Mouse (Mus musculus): ENCODE measurements around the gene Il16. TPM values are rescaled to one million over a fixed set of nuclear protein-coding genes. Genes with fewer than 3 reads are reported as not detected.

The Il16 gene
- polyA plus RNA-seq, 1 experiment from 2014 or later, result 3.1 TPM

GRCm38 (mm10) chr7:83626557-83627257 lies 118.8 kb downstream of the Il16 start:
- Histone ChIP-seq H3K4me1 (replicated peaks; ENCODE audit: insufficient read depth, low read length) (peaks cover 6% of the 10 kb centered on the region), H3K9me3 (replicated peaks; ENCODE audit: low read length) (no peaks in the 10 kb centered on the region), H3K9ac (ENCODE audit: low read depth, low read length) (no peak overlapping the region), H3K27me3 (ENCODE audit: insufficient read depth, low read length) (no peaks in the 10 kb centered on the region), H3K4me2 (ENCODE audit: low read length) (no peak overlapping the region), H3K4me3 (replicated peaks; ENCODE audit: low read depth, low read length) (no peak overlapping the region), H3K27ac (no peak overlapping the region), H3K36me3 (ENCODE audit: insufficient read depth, low read length) (no peaks in the 10 kb centered on the region)
- WGBS, result 57% methylated on average over 8 of the region's 8 CpGs
- no peak for DNase-seq (ENCODE audit: low spot score)
- ATAC-seq (replicated peaks; ENCODE audit: low FRiP score, low read depth), result no peak
- no peak for TF ChIP-seq CTCF (IDR thresholded peaks at IDR 0.05; ENCODE audit: low read depth)

GRCm38 (mm10) chr7:83624065-83624464 lies 121.5 kb downstream of the Il16 start:
- Histone ChIP-seq H3K4me1 (replicated peaks; ENCODE audit: insufficient read depth, low read length) (no peaks in the 10 kb centered on the region), H3K27me3 (ENCODE audit: insufficient read depth, low read length) (no peaks in the 10 kb centered on the region), H3K27ac (no peak overlapping the region), H3K4me3 (replicated peaks; ENCODE audit: low read depth, low read length) (no peak overlapping the region), H3K4me2 (ENCODE audit: low read length) (no peak overlapping the region), H3K9me3 (replicated peaks; ENCODE audit: low read length) (no peaks in the 10 kb centered on the region), H3K36me3 (ENCODE audit: insufficient read depth, low read length) (no peaks in the 10 kb centered on the region), H3K9ac (ENCODE audit: low read depth, low read length) (no peak overlapping the region)
- no peak for ATAC-seq (replicated peaks; ENCODE audit: low FRiP score, low read depth)
- WGBS, result 75% methylated on average over 1 of the region's 1 CpGs
- TF ChIP-seq CTCF (IDR thresholded peaks at IDR 0.05; ENCODE audit: low read depth), result no peak
- no peak for DNase-seq (ENCODE audit: low spot score)

DNA sequence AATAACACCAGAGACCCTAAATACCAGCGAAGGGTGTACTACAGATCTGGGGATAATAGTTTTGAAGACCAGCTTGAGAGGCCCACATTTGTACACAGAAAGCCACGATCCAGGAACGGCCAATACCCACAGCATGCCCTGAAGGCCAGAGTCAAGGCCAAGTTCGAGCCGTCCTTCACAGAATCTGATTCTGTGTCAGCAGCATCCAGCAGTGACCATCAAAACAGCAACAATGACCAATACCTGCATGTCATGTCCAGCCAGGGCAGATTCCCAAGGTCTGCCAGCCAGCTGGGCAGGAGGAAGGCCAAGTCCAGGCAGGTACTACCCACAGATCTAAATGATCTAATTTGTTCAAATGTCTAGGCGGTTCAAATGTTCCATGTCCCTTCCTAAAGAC lies 122.9 kb downstream of the Il16 start:
- no peak for DNase-seq (ENCODE audit: low spot score)
- H3K9ac ChIP-seq (ENCODE audit: low read depth, low read length), result no peak overlapping the region
- ATAC-seq (replicated peaks; ENCODE audit: low FRiP score, low read depth), result no peak
- no peaks in the 10 kb centered on the region for H3K27me3 ChIP-seq (ENCODE audit: insufficient read depth, low read length)
- TF ChIP-seq CTCF (IDR thresholded peaks at IDR 0.05; ENCODE audit: low read depth), result no peak
- no peaks in the 10 kb centered on the region for H3K36me3 ChIP-seq (ENCODE audit: insufficient read depth, low read length)
- H3K4me1 ChIP-seq (replicated peaks; ENCODE audit: insufficient read depth, low read length), result peaks cover 7% of the 10 kb centered on the region; the same call in 1 of the 2 replicates
- H3K27ac ChIP-seq, result no peak overlapping the region
- H3K4me2 ChIP-seq (ENCODE audit: low read length), result no peak overlapping the region
- H3K4me3 ChIP-seq (replicated peaks; ENCODE audit: low read depth, low read length), result no peak overlapping the region
- 90% methylated on average over 6 of the region's 6 CpGs for WGBS
- no peaks in the 10 kb centered on the region for H3K9me3 ChIP-seq (replicated peaks; ENCODE audit: low read length)

- Histone ChIP-seq H3K4me3 (replicated peaks; ENCODE audit: low read depth, low read length) (no peak overlapping the region), H3K4me1 (replicated peaks; ENCODE audit: insufficient read depth, low read length) (peaks cover 10% of the 10 kb centered on the region; the same call in 1 of the 2 replicates), H3K4me2 (ENCODE audit: low read length) (no peak overlapping the region), H3K27ac (no peak overlapping the region), H3K9ac (ENCODE audit: low read depth, low read length) (no peak overlapping the region), H3K36me3 (ENCODE audit: insufficient read depth, low read length) (no peaks in the 10 kb centered on the region), H3K9me3 (replicated peaks; ENCODE audit: low read length) (no peaks in the 10 kb centered on the region), H3K27me3 (ENCODE audit: insufficient read depth, low read length) (no peaks in the 10 kb centered on the region)
- TF ChIP-seq CTCF (IDR thresholded peaks at IDR 0.05; ENCODE audit: low read depth), result no peak
- ATAC-seq (replicated peaks; ENCODE audit: low FRiP score, low read depth), result peak; percentile 62; the same call in 1 of the 2 replicates
- no peak for DNase-seq (ENCODE audit: low spot score)
- 62% methylated on average over 1 of the region's 1 CpGs for WGBS
Measured at GRCm38 (mm10) chr7:83618709-83619108, 126.8 kb downstream of the Il16 start.

DNA sequence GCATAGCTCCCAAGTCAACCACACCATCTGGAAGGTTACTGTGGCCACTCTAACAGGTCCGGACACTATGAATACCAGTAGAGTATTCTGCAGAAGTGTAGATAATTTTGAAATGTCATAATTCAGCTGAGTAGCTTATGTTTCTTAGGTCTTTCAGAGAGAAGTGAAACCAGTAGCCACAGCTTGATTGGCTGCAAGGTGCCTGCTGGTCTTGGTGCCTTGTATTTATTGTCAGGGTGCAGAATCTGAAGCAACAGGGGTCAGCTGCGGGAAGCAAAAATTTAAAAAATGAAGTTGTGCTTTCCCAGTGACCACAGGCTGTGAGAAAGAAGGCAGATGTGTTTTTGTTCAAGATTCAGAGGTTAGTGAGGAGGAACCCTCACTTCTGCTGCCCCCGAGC lies 129.3 kb downstream of the Il16 start:
- TF ChIP-seq CTCF (IDR thresholded peaks at IDR 0.05; ENCODE audit: low read depth), result no peak
- H3K9ac ChIP-seq (ENCODE audit: low read depth, low read length), result no peak overlapping the region
- ATAC-seq (replicated peaks; ENCODE audit: low FRiP score, low read depth) (no peak), DNase-seq (ENCODE audit: low spot score) (peak; percentile 19)
- H3K9me3 ChIP-seq (replicated peaks; ENCODE audit: low read length), result no peaks in the 10 kb centered on the region
- no peak overlapping the region for H3K4me3 ChIP-seq (replicated peaks; ENCODE audit: low read depth, low read length)
- no peak overlapping the region for H3K4me2 ChIP-seq (ENCODE audit: low read length)
- H3K4me1 ChIP-seq (replicated peaks; ENCODE audit: insufficient read depth, low read length), result peaks cover 10% of the 10 kb centered on the region; the same call in 1 of the 2 replicates
- WGBS, result 64% methylated on average over 3 of the region's 3 CpGs
- H3K36me3 ChIP-seq (ENCODE audit: insufficient read depth, low read length), result no peaks in the 10 kb centered on the region
- no peak overlapping the region for H3K27ac ChIP-seq
- H3K27me3 ChIP-seq (ENCODE audit: insufficient read depth, low read length), result no peaks in the 10 kb centered on the region

DNA sequence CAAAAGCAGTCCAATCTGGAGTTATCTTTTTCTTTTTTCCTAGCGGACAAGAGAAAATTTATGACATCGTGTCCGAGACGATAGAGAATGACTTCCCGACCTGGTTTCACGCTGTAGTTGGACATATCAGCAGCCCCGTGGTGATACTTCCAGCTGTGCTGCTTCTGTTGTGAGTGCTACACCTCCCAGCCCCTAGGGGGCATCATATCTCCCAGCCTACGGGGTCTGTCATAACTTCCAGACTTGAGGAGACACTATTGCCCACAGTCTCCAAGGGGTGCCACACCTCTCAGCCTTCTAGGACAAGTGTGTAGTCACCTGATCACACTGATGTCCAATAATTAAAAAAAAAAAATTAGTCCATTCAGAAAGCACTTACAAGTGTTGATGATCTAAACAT lies 129.7 kb downstream of the Il16 start:
- H3K36me3 ChIP-seq (ENCODE audit: insufficient read depth, low read length), result no peaks in the 10 kb centered on the region
- no peak overlapping the region for H3K4me3 ChIP-seq (replicated peaks; ENCODE audit: low read depth, low read length)
- no peaks in the 10 kb centered on the region for H3K27me3 ChIP-seq (ENCODE audit: insufficient read depth, low read length)
- H3K4me1 ChIP-seq (replicated peaks; ENCODE audit: insufficient read depth, low read length), result peaks cover 10% of the 10 kb centered on the region; the same call in 1 of the 2 replicates
- no peak overlapping the region for H3K4me2 ChIP-seq (ENCODE audit: low read length)
- DNase-seq (ENCODE audit: low spot score), result no peak
- no peak for ATAC-seq (replicated peaks; ENCODE audit: low FRiP score, low read depth)
- H3K9ac ChIP-seq (ENCODE audit: low read depth, low read length), result no peak overlapping the region
- no peak; the same call in 1 of the 2 replicates for TF ChIP-seq CTCF (IDR thresholded peaks at IDR 0.05; ENCODE audit: low read depth)
- H3K9me3 ChIP-seq (replicated peaks; ENCODE audit: low read length), result no peaks in the 10 kb centered on the region
- no peak overlapping the region for H3K27ac ChIP-seq
- 82% methylated on average over 8 of the region's 8 CpGs for WGBS
